Mouse (Mus musculus) cerebellum, adult 2 months (tissue): Measurements from ENCODE around the gene Has3. TPM values are rescaled to one million over a fixed set of nuclear protein-coding genes. Genes with fewer than 3 reads are reported as not detected.
A peak's percentile ranks its signal among the peaks of the same experiment; 100 is the strongest.
"Not testable (repeated sequence)": the region's sequence is repeated elsewhere in the genome, so short reads cannot be mapped to it uniquely, and the experiment has no call there.

Experiments used
- DNase-seq, 2 experiments: peaks; one replicate each; pipeline ENCODE4 v3.0.0; 2021
- H3K27ac ChIP-seq: fragments of 200-500 bp; 2 replicates; pipeline ENCODE4 v1.5.1; 2012; ENCODE audit warnings: low read length, control low read depth, inconsistent platforms; ENCODE audit not compliant: insufficient read depth
- H3K27me3 ChIP-seq: fragments of 200-500 bp; 2 replicates; pipeline ENCODE4 v1.6.1; 2012; ENCODE audit warnings: inconsistent platforms, mild to moderate bottlenecking, low read length, moderate library complexity; ENCODE audit not compliant: control insufficient read depth, insufficient read depth
- H3K4me1 ChIP-seq: fragments of 200-500 bp; 2 replicates; pipeline ENCODE4 v1.6.1; 2011; ENCODE audit warnings: low read length; ENCODE audit not compliant: control insufficient read depth, insufficient read depth
- H3K4me3 ChIP-seq: fragments of 200-500 bp; replicated peaks from 2 replicates; pipeline ENCODE3; 2011; ENCODE audit warnings: mild to moderate bottlenecking, low read depth, low read length, control low read depth; ENCODE audit not compliant: insufficient read depth
- CTCF ChIP-seq: fragments of 200-500 bp; IDR thresholded peaks from 2 replicates; pipeline ENCODE4 v1.5.1; 2011; ENCODE audit warnings: low read depth, mild to moderate bottlenecking, control low read depth, low read length, moderate library complexity, borderline replicate concordance; ENCODE audit not compliant: insufficient read depth
- POLR2A ChIP-seq: fragments of 200-500 bp; IDR thresholded peaks from 2 replicates; pipeline ENCODE4 v1.6.1; 2011; ENCODE audit warnings: low read length, control low read depth, borderline replicate concordance; ENCODE audit not compliant: insufficient read depth
- WGBS: fragments of 180-500 bp; shearing (Covaris S2); methylation state at CpG from one replicate; pipeline ENCODE4 v1.1.7; 2018; 5-methylcytosine and 5-hydroxymethylcytosine counted together
- polyA plus RNA-seq: library from polyadenylated mRNA; depleted of rRNA; stranded (reverse); fragments of >200 nt; gene quantifications from 2 replicates; pipeline ENCODE4 v1.2.3, GENCODE M21; 2012

Gene Has3
- polyA plus RNA-seq, 1 experiment, result 1.7 TPM

DNA sequence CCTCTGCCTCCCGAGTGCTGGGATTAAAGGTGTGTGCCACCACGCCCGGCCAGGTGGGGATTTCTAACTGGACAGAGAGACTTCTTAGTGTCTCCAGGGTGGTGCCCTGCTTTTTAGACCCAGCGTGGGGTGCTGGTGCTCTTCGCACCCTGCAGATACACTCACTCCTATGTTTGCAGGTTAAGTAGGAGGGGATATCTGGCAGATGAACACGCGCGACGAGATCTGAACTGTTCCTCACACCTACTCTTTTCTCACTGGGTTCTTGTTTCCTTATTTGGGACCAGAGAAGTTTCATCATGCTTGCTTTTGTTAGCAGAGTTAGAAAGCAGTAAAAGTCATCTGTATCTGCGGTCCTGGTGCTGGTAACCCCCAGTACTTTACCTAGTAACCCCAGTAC, 43.6 kb downstream of the Has3 start:
- H3K4me1 ChIP-seq, result no peaks in the 10 kb centered on the region
- WGBS, result 95% methylated on average over 10 of the region's 10 CpGs
- no peak overlapping the region for H3K27ac ChIP-seq
- DNase-seq, result no peak
- TF ChIP-seq POLR2A, result no peak
- TF ChIP-seq CTCF, result no peak
- H3K27me3 ChIP-seq, result no peaks in the 10 kb centered on the region
- no peak overlapping the region for H3K4me3 ChIP-seq

DNA sequence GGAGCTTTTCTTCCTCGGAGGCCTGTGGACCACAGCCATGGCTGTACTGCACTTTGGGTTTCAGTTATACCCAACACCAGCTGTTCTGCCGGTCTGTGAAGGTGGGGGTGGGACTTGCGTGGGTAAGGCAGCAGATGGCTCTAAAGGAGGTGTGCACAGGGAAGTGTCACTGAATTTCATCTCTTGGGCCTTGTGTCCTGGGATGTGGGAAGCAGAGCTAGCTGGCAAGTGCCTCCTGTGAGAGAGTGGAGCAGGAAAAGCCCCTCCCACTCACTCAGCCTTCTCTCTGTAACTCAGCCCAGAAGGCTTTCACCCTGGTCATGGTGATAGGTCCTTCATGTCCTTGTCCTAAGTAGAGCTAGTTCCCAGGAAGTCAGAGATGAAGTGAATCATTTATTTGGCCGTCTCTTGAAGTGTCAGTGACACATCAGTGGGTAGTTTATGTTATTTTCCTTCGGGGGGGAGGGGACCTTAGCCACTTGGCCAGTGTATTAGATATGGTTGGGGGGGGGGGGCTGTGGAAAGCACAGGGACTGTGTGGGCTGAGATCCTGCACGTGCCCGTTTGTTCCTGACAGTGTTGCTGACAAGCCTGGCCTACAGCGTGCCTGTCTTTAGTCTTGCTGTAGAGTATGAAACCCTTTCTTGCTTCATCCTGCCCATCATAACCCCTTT, 49.8 kb downstream of the Has3 start:
- Histone ChIP-seq H3K4me3 (no peak overlapping the region), H3K27me3 (no peaks in the 10 kb centered on the region), H3K27ac (no peak overlapping the region), H3K4me1 (no peaks in the 10 kb centered on the region)
- WGBS, result 73% methylated on average over 8 of the region's 8 CpGs
- no peak for TF ChIP-seq POLR2A
- TF ChIP-seq CTCF, result no peak
- DNase-seq, result no peak

DNA sequence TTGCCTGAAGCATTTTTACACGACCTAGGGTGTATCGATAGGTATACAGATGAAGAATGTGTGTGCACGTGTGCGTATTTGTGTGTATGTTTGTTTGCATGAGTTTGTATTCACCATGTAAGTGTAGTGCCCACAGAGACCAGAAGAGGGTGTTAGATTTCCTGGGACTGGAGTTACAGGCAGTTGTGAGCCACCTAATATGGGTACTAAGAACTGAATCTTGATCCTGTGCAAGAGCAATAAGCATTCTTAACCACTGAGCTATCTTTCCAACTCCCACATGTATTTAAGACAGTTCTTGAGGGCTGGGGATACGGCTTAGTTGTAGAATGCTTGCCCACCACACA, 50.3 kb downstream of the Has3 start:
- no peak for DNase-seq
- TF ChIP-seq POLR2A (no peak), CTCF (no peak)
- Histone ChIP-seq H3K4me3 (no peak overlapping the region), H3K27ac (no peak overlapping the region), H3K27me3 (no peaks in the 10 kb centered on the region), H3K4me1 (no peaks in the 10 kb centered on the region)
- 97% methylated on average over 5 of the region's 5 CpGs for WGBS

DNA sequence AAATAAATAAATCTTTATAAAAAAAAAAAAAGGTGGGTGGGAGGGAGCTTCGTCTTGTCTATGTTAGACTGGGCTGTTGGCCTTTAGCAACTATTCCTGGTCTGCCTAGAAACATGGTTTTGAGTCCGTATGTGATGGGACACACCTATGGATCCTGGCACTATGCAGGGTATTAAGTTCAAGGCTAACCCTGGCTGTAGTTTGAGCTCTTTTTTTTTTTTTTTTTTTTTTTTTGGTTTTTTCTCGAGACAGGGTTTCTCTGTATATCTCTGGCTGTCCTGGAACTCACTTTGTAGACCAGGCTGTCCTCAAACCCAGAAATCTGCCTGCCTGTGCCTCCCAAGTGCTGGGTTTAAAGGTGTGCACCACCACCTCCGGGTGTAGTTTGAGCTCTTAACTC, 54.0 kb downstream of the Has3 start:
- TF ChIP-seq POLR2A (no peak), CTCF (no peak)
- no peaks in the 10 kb centered on the region for H3K4me1 ChIP-seq
- no peak overlapping the region for H3K4me3 ChIP-seq
- no peaks in the 10 kb centered on the region for H3K27me3 ChIP-seq
- DNase-seq, result no peak
- no peak overlapping the region for H3K27ac ChIP-seq
- 88% methylated on average over 4 of the region's 4 CpGs for WGBS

DNA sequence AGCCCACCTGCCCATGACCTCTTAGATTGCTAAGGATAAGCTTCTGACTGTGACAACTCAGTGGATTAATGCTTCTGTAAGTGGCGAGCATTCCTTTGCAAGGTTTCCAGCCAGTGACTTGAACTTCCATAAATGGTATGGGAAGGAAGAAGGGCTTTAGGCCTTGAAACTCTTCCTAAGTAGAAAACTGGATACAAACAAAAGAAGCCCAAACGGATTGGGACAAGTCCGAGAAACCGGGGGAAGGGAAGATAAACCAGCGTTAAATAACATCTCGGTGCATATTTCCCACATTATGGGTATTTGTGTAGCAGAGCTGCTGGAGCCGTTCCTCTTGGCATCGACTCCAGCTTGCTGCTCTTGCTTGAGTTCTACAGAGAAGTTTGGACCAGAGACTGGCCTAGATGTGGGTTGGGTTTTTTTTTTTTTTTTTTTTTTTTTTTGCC, 54.9 kb downstream of the Has3 start:
- Histone ChIP-seq H3K4me1 (no peaks in the 10 kb centered on the region), H3K4me3 (no peak overlapping the region), H3K27me3 (no peaks in the 10 kb centered on the region), H3K27ac (no peak overlapping the region)
- no peak for TF ChIP-seq CTCF
- TF ChIP-seq POLR2A, result no peak
- 85% methylated on average over 8 of the region's 8 CpGs for WGBS
- no peak for DNase-seq

DNA sequence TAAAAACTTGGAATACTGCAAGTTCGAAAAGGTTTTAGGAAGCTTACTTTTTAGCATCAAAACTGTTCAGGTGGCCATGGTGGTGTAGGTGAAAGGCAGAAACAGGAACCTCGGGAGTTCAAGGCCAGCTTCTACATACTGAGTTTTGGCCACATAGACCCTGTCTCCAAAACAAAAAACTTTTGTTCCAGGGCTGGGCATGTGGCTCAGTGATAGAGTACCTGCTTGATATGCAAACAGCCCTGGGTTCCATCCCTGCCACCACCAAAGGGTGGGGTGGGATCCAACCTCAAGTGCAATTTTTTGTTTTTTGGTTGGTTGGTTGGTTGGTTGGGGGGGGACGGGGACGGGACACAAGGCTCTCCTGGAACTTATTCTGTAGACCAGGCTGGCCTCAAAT, 55.4 kb downstream of the Has3 start:
- no peak for TF ChIP-seq CTCF
- TF ChIP-seq POLR2A, result no peak
- Histone ChIP-seq H3K27ac (no peak overlapping the region), H3K4me3 (no peak overlapping the region), H3K27me3 (no peaks in the 10 kb centered on the region), H3K4me1 (no peaks in the 10 kb centered on the region)
- no peak for DNase-seq
- 89% methylated on average over 4 of the region's 4 CpGs for WGBS

DNA sequence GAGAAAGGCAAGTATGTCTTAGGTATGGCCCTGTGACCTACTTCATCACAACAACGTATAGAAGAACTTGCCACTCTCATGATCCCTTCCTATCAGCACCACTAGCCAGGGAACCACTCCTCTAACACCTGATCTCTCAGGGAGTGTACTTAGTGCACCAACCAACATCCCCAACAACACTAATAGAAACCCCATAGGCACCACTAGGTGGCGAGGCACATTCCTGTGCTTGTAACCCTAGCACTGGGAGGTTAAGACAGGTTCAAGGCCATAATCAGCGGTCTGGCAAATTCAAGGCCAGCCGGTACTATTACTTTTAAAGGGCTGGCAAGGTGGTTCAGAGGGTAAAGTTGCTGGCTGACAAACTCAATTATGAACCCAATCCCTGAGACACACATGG, 57.2 kb downstream of the Has3 start:
- TF ChIP-seq CTCF, result peak; percentile 54; the same call in 1 of the 2 replicates
- TF ChIP-seq POLR2A, result no peak
- H3K27ac ChIP-seq, result no peak overlapping the region
- H3K4me3 ChIP-seq, result no peak overlapping the region
- peak in 1 of 2 experiments; percentile 26 for DNase-seq
- 60% methylated on average over 4 of the region's 4 CpGs for WGBS
- H3K4me1 ChIP-seq, result no peaks in the 10 kb centered on the region
- H3K27me3 ChIP-seq, result no peaks in the 10 kb centered on the region

DNA sequence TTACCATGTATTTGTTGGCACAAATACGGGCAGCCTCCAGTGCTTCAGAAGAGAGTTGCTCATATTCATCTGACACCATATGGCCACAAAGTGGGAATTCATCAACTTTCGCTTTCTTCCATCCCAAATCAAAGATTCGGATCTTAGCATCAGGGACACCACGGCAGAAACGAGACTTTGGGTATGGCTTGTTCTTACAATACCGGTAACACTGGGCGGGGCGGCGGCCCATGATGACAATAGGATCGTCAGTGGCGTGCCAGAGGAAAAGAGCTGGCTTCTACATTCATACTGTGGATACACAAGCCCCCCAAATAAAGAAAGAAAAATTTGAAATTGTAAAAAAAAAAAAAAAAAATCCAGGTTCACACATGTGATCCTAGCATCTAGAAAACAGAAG, 58.1 kb downstream of the Has3 start:
- H3K4me1 ChIP-seq, H3K27me3 ChIP-seq, H3K27ac ChIP-seq, H3K4me3 ChIP-seq, DNase-seq: not testable (repeated sequence)
- 89% methylated on average over 11 of the region's 11 CpGs for WGBS
